Mouse (Mus musculus): ENCODE results near the gene Catip. TPM values are rescaled to one million over a fixed set of nuclear protein-coding genes. Genes with fewer than 3 reads are reported as not detected.

Catip gene
- 0.13 and 0.16 TPM in 2 replicates for polyA plus RNA-seq (2012; rRNA removed)

DNA sequence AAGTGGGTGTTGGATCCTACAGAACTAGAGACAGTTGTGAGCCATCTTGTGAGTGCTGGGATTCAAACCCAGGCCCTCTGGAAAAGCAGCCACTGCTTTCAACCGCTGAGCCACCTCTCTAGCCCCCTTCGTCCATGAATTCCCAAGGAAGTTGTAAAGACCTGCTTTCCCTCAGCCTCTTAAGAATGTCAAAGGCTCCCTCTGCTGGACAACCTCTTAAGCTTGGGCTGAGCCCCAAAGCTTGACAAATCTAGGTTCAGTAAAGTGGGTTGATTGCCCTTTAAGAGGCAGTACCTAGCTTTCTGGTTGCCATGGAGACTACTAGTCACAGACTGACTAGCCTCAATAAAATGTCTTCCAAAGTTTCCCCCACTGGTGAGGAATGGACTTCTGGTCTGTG is at the start of gene Catip:
Gene Catip (plus strand): TSS at position 297 of the 400 bp plus-strand sequence.

GRCm38 (mm10) chr1:74374980-74375379 is 13.1 kb downstream of the Catip start, which contains the start of gene Slc11a1:
Gene Slc11a1 (plus strand): TSS chr1:74375195.

DNA sequence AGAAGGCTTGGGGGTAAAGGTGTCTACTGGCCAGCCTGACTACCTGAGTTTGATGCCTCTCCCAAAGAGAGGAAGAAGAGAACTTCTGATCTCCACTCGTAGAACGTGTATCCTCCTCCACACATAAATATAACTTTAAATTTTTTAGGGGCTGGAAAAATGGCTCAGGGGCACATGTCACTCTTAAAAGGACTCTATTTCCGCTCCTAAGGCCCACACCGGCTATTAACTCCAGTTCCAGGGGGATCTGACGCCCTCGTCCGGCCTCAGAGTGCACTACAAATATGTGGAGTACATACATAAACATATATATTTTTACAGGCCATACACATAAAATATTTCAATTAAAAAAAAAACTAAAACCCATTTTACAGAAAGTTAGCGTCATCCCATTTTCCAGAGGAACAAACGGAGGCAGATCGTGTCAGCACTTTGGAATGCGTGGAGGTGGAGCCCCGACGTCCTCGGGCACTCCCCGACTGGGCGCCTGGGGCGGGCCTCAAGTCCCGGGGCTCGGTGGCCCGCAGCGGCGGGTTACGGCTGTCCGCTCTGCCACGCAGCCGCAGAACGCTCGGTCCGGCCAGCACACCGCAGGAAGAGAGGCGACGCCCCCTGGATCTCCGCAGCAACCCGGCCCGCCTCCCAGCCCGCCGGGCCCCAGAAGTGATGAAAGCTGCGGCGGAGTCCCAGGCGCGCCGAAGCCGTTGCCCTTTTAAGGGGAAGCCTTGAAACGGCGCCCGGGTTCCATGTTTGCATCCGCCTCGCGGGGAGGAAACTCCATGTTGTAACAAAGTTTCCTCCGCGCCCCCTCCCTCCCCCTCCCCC is 29.2 kb downstream of the Catip start, which contains the start of gene Ctdsp1:
Gene Ctdsp1 (plus strand): TSS at position 586 of the 825 bp plus-strand sequence.

DNA sequence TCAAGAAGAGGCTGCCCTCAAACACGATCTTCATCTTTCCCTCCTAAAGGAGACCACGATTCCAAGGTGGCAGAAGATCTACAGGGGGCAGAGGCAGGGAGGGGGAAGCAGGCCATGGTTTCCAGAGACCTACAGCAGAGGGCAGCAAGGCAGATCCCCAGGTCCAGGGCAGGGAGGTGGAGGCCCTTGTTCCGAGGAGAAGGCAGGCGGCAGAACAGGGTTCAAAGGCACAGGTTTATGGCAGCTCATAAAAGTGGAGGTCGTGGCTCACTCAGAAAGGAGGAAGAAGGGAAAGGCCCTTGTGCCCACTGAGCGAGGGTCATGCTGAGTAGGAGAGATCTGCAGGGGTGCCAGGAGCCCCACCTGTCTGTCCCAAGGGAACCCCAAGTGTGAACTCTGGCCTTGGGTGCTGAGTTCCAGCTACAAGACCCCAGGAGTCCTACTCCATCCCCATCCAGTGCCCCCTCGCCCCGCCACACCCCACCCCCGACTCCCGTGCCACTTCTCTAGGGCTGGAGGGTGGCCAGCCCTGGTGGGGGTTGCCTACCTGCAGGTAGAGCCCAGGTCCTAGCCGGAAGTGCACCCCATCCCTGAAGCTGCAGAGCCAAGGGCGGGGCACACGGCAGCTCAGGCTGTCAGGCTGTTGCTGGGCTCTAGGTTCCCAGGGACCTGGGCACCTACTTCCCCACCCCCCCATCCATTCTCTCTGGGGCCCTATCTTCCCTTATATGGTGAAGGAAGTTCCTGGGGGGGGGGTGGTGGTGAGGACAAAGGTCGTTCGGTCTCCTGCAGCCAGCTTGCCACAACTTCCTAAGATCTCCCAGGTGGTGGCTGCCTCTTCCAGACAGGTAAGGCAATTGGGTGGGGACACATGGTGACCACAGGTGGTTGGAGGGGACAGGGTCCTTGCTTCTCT is 46.9 kb downstream of the Catip start, which contains the start of gene Vil1:
Gene Vil1 (plus strand): TSS at position 788 of the 916 bp plus-strand sequence.

Other genes with a start within 250 kb of the Catip start
- 4.4 and 6.5 TPM in 2 replicates for gene Tns1, start 237.7 kb upstream of the Catip start, polyA plus RNA-seq (2012; rRNA removed)
- 0.29 and 0.37 TPM in 2 replicates for gene Rufy4, start 236.6 kb upstream of the Catip start, polyA plus RNA-seq (2012; rRNA removed)
- gene Cxcr2, start 208.1 kb upstream of the Catip start, polyA plus RNA-seq (2012; rRNA removed), result 5.6 and 6.4 TPM in 2 replicates
- not detected in 2 replicates for gene Cxcr1, start 167.5 kb upstream of the Catip start, polyA plus RNA-seq (2012; rRNA removed)
- gene Arpc2, start 126.0 kb upstream of the Catip start, polyA plus RNA-seq (2012; rRNA removed), result 114 and 121 TPM in 2 replicates
- gene Gpbar1, start 83.6 kb upstream of the Catip start, polyA plus RNA-seq (2012; rRNA removed), result 0.32 and 0.37 TPM in 2 replicates
- gene Aamp, start 77.4 kb upstream of the Catip start, polyA plus RNA-seq (2012; rRNA removed), result 69.0 and 74.8 TPM in 2 replicates
- gene Pnkd, start 77.2 kb upstream of the Catip start, polyA plus RNA-seq (2012; rRNA removed), result 23.2 and 24.3 TPM in 2 replicates
- gene Tmbim1, start 56.5 kb upstream of the Catip start, polyA plus RNA-seq (2012; rRNA removed), result 15.5 and 21.6 TPM in 2 replicates
- gene Slc11a1, start 13.1 kb downstream of the Catip start, polyA plus RNA-seq (2012; rRNA removed), result 25.1 and 26.1 TPM in 2 replicates
- gene Ctdsp1, start 29.4 kb downstream of the Catip start, polyA plus RNA-seq (2012; rRNA removed), result 44.9 and 47.5 TPM in 2 replicates
- 0.71 and 0.74 TPM in 2 replicates for gene Vil1, start 47.3 kb downstream of the Catip start, polyA plus RNA-seq (2012; rRNA removed)
- gene Cnot9, start 143.9 kb downstream of the Catip start, polyA plus RNA-seq (2012; rRNA removed), result 16.1 and 16.8 TPM in 2 replicates
- not detected in 2 replicates for gene Plcd4, start 180.8 kb downstream of the Catip start, polyA plus RNA-seq (2012; rRNA removed)
- gene Usp37, start 182.2 kb downstream of the Catip start, polyA plus RNA-seq (2012; rRNA removed), result 2.8 and 3.0 TPM in 2 replicates
- gene Zfp142, start 226.1 kb downstream of the Catip start, polyA plus RNA-seq (2012; rRNA removed), result 2.0 and 2.5 TPM in 2 replicates
- 9.5 and 10.3 TPM in 2 replicates for gene Bcs1l, start 226.2 kb downstream of the Catip start, polyA plus RNA-seq (2012; rRNA removed)
- 29.2 and 31.2 TPM in 2 replicates for gene Rnf25, start 239.3 kb downstream of the Catip start, polyA plus RNA-seq (2012; rRNA removed)
- gene Stk36, start 239.3 kb downstream of the Catip start, polyA plus RNA-seq (2012; rRNA removed), result 0.19 and 0.23 TPM in 2 replicates